Mouse (Mus musculus) E14TG2a.4 (cell line): ENCODE measurements at regions not wholly inside any gene's neighbourhood (a gene's known extent, or its start where the extent isn't known, plus 50 kb on each side); places are given as distances from the start of the nearest gene placed in this dataset.

Experiments
- CTCF ChIP-seq: conservative IDR thresholded peaks from 2 replicates; pipeline ENCODE4 v1.5.1; 2014; ENCODE audit warnings: low read length
- POU5F1 ChIP-seq: IDR thresholded peaks from 2 replicates; pipeline ENCODE4 v1.6.1; 2014; ENCODE audit warnings: low read length, borderline replicate concordance

- no peak for TF ChIP-seq CTCF
- TF ChIP-seq POU5F1, result no peak
Measured at GRCm38 (mm10) chr3:37938284-37938596, 213.9 kb upstream of the Gm5148 start.
